ENCODE assay signal across 8 mouse cellular contexts in genomic region chrX:8175169-8175503, GRCm38 (mm10). TPM values are rescaled to one million over a fixed set of nuclear protein-coding genes. Genes with fewer than 3 reads are reported as not detected.
DNase-seq lines count a peak whose midpoint lies in the region; ATAC-seq and TF ChIP-seq lines count a peak whose summit lies in the region.

No protein-coding gene starts in this region.

- no peak for DNase-seq in liver, adult 2 months (ENCODE audit: extremely low read depth, low read depth, low spot score)
- DNase-seq in liver, result no peak
- no peak for DNase-seq in embryonic facial prominence, embryonic 14.5 days (ENCODE audit: low spot score)
- no peak for DNase-seq in ovary, postnatal 10 days (ENCODE audit: low spot score)
- DNase-seq in right cerebral cortex, adult 2 months (ENCODE audit: low spot score in 2 of 2), result no peak
- DNase-seq in right cerebral cortex, adult 18-20 months, result no peak

- ATAC-seq in embryonic facial prominence, embryonic 14.5 days (ENCODE audit: low read depth), result no peak
- ATAC-seq in intestine, postnatal 0 days, result no peak
- no peak for ATAC-seq in neural tube, embryonic 14.5 days (ENCODE audit: low read depth)

- 0% methylated on average over 4 of the region's 4 CpGs for WGBS in liver, adult 2 months
- 16% methylated on average over 4 of the region's 4 CpGs for WGBS in embryonic facial prominence, embryonic 14.5 days
- 20% methylated on average over 4 of the region's 4 CpGs for WGBS in intestine, postnatal 0 days
- WGBS in neural tube, embryonic 14.5 days, result 14% methylated on average over 4 of the region's 4 CpGs

- H3K79me2 ChIP-seq in liver, adult 2 months (ENCODE audit: control insufficient read depth, insufficient read depth, low read length), result no peaks in the 10 kb centered on the region; the same call in 1 of the 2 replicates

- H3K36me3 ChIP-seq in liver, adult 2 months (ENCODE audit: control insufficient read depth, insufficient read depth, low read length), result no peaks in the 10 kb centered on the region
- H3K36me3 ChIP-seq in embryonic facial prominence, embryonic 14.5 days (ENCODE audit: control insufficient read depth, insufficient read depth, low read length), result 0 out of 2 replicates have a peak, but pooled peaks cover 10% of the 10 kb centered on the region
- no peaks in the 10 kb centered on the region for H3K36me3 ChIP-seq in intestine, postnatal 0 days (ENCODE audit: control insufficient read depth, insufficient read depth)
- H3K36me3 ChIP-seq in neural tube, embryonic 14.5 days (ENCODE audit: control insufficient read depth, insufficient read depth, low read length), result no peaks in the 10 kb centered on the region

- peak overlapping the region; percentile 66 for H3K27ac ChIP-seq in liver, adult 2 months (replicated peaks; ENCODE audit: insufficient read depth, low read depth, low read length)
- no peak overlapping the region for H3K27ac ChIP-seq in embryonic facial prominence, embryonic 14.5 days (replicated peaks; ENCODE audit: low read depth, low read length)
- no peak overlapping the region for H3K27ac ChIP-seq in intestine, postnatal 0 days (ENCODE audit: low read depth, low read length)
- H3K27ac ChIP-seq in neural tube, embryonic 14.5 days (ENCODE audit: low read depth, low read length), result no peak overlapping the region

- peaks cover 8% of the 10 kb centered on the region for H3K4me1 ChIP-seq in liver, adult 2 months (ENCODE audit: control insufficient read depth, insufficient read depth, low read length)
- H3K4me1 ChIP-seq in embryonic facial prominence, embryonic 14.5 days (ENCODE audit: control insufficient read depth, insufficient read depth, low read length), result no peaks in the 10 kb centered on the region
- H3K4me1 ChIP-seq in intestine, postnatal 0 days (replicated peaks; ENCODE audit: control insufficient read depth, insufficient read depth, low read length), result no peaks in the 10 kb centered on the region
- no peaks in the 10 kb centered on the region for H3K4me1 ChIP-seq in neural tube, embryonic 14.5 days (ENCODE audit: control insufficient read depth, insufficient read depth, low read length)

- H3K9ac ChIP-seq in liver, adult 2 months (ENCODE audit: low read depth, low read length), result peak overlapping the region; percentile 82
- peak overlapping the region; percentile 68 for H3K9ac ChIP-seq in embryonic facial prominence, embryonic 14.5 days (ENCODE audit: low read depth, low read length)
- H3K9ac ChIP-seq in intestine, postnatal 0 days (ENCODE audit: low read depth, low read length), result peak overlapping the region; percentile 49
- H3K9ac ChIP-seq in neural tube, embryonic 14.5 days (replicated peaks; ENCODE audit: low read depth, low read length), result peak overlapping the region; percentile 68

- peak overlapping the region; percentile 54 for H3K4me2 ChIP-seq in embryonic facial prominence, embryonic 14.5 days (ENCODE audit: low read depth, low read length)
- H3K4me2 ChIP-seq in intestine, postnatal 0 days (replicated peaks; ENCODE audit: low read depth), result peak overlapping the region; percentile 68
- H3K4me2 ChIP-seq in neural tube, embryonic 14.5 days (ENCODE audit: low read depth, low read length), result peak overlapping the region; percentile 46

- TF ChIP-seq CTCF in liver, adult 2 months (IDR thresholded peaks at IDR 0.05; ENCODE audit: low read depth, low read length), result no peak
- no peak for TF ChIP-seq CTCF in intestine, postnatal 0 days (IDR thresholded peaks at IDR 0.05; ENCODE audit: low read depth)

- peak overlapping the region; percentile 81; the same call in 1 of the 2 replicates for H3K4me3 ChIP-seq in liver, adult 2 months (ENCODE audit: insufficient read depth, low read depth, low read length)
- H3K4me3 ChIP-seq in embryonic facial prominence, embryonic 14.5 days (ENCODE audit: low read depth, low read length), result peak overlapping the region; percentile 60
- peak overlapping the region; percentile 56 for H3K4me3 ChIP-seq in intestine, postnatal 0 days (ENCODE audit: low read depth, low read length)
- H3K4me3 ChIP-seq in neural tube, embryonic 14.5 days (ENCODE audit: low read depth, low read length), result peak overlapping the region; percentile 55

- TF ChIP-seq POLR2A in liver, adult 2 months (IDR thresholded peaks at IDR 0.05; ENCODE audit: extremely low read depth, insufficient read depth, low read length), result no peak

- no peaks in the 10 kb centered on the region for H3K27me3 ChIP-seq in liver, adult 2 months (ENCODE audit: control insufficient read depth, insufficient read depth, low read length)
- no peaks in the 10 kb centered on the region for H3K27me3 ChIP-seq in embryonic facial prominence, embryonic 14.5 days (replicated peaks; ENCODE audit: control insufficient read depth, insufficient read depth, low read length)
- H3K27me3 ChIP-seq in intestine, postnatal 0 days (replicated peaks; ENCODE audit: control insufficient read depth, insufficient read depth, low read length), result no peaks in the 10 kb centered on the region
- H3K27me3 ChIP-seq in neural tube, embryonic 14.5 days (ENCODE audit: control insufficient read depth, insufficient read depth, low read length), result no peaks in the 10 kb centered on the region

- no peaks in the 10 kb centered on the region for H3K9me3 ChIP-seq in embryonic facial prominence, embryonic 14.5 days (ENCODE audit: control insufficient read depth, low read length)
- H3K9me3 ChIP-seq in intestine, postnatal 0 days (ENCODE audit: control insufficient read depth), result no peaks in the 10 kb centered on the region
- H3K9me3 ChIP-seq in neural tube, embryonic 14.5 days (ENCODE audit: control insufficient read depth, low read length), result no peaks in the 10 kb centered on the region

RNA-seq across cellular contexts. Expression of gene Tbc1d25, which starts 0.8 kb away (rescaled TPM):
- total RNA-seq in liver, adult 2 months (2014; rRNA removed), result 0.92 and 1.9 TPM in 2 replicates
- 6.3 and 8.9 TPM in 2 replicates for polyA plus RNA-seq in liver, adult 2 months (2012; rRNA removed)
- polyA plus RNA-seq in embryonic facial prominence, embryonic 14.5 days (2014; fragmentation: Nextera tagmentation; extraction: Ambion mirVana), result 13.0 and 13.3 TPM in 2 replicates
- 4.0 and 4.5 TPM in 2 replicates for polyA plus RNA-seq in intestine, postnatal 0 days (2015; fragmentation: Nextera tagmentation; extraction: Ambion mirVana)
- 23.7 and 24.4 TPM in 2 replicates for polyA plus RNA-seq in neural tube, embryonic 14.5 days (2014; fragmentation: Nextera tagmentation; extraction: Ambion mirVana)

RNA-seq across cellular contexts. Expression of gene Ebp, which starts 18.2 kb away (rescaled TPM):
- 243 and 273 TPM in 2 replicates for total RNA-seq in liver, adult 2 months (2014; rRNA removed)
- polyA plus RNA-seq in liver, adult 2 months (2012; rRNA removed), result 605 and 631 TPM in 2 replicates
- polyA plus RNA-seq in embryonic facial prominence, embryonic 14.5 days (2014; fragmentation: Nextera tagmentation; extraction: Ambion mirVana), result 31.4 and 31.9 TPM in 2 replicates
- 67.1 and 73.3 TPM in 2 replicates for polyA plus RNA-seq in intestine, postnatal 0 days (2015; fragmentation: Nextera tagmentation; extraction: Ambion mirVana)
- 31.8 and 37.4 TPM in 2 replicates for polyA plus RNA-seq in neural tube, embryonic 14.5 days (2014; fragmentation: Nextera tagmentation; extraction: Ambion mirVana)

RNA-seq across cellular contexts. Expression of gene Rbm3, which starts 29.5 kb away (rescaled TPM):
- total RNA-seq in liver, adult 2 months (2014; rRNA removed), result 61.7 and 67.0 TPM in 2 replicates
- 13.2 and 24.3 TPM in 2 replicates for polyA plus RNA-seq in liver, adult 2 months (2012; rRNA removed)
- polyA plus RNA-seq in embryonic facial prominence, embryonic 14.5 days (2014; fragmentation: Nextera tagmentation; extraction: Ambion mirVana), result 420 and 489 TPM in 2 replicates
- polyA plus RNA-seq in intestine, postnatal 0 days (2015; fragmentation: Nextera tagmentation; extraction: Ambion mirVana), result 591 and 623 TPM in 2 replicates
- 379 and 383 TPM in 2 replicates for polyA plus RNA-seq in neural tube, embryonic 14.5 days (2014; fragmentation: Nextera tagmentation; extraction: Ambion mirVana)

RNA-seq across cellular contexts. Expression of gene Porcn, which starts 31.2 kb away (rescaled TPM):
- total RNA-seq in liver, adult 2 months (2014; rRNA removed), result 1.9 and 2.7 TPM in 2 replicates
- polyA plus RNA-seq in liver, adult 2 months (2012; rRNA removed), result 8.8 and 12.6 TPM in 2 replicates
- 9.0 and 10.9 TPM in 2 replicates for polyA plus RNA-seq in embryonic facial prominence, embryonic 14.5 days (2014; fragmentation: Nextera tagmentation; extraction: Ambion mirVana)
- polyA plus RNA-seq in intestine, postnatal 0 days (2015; fragmentation: Nextera tagmentation; extraction: Ambion mirVana), result 4.3 TPM in 2 replicates
- 48.8 and 59.7 TPM in 2 replicates for polyA plus RNA-seq in neural tube, embryonic 14.5 days (2014; fragmentation: Nextera tagmentation; extraction: Ambion mirVana)

RNA-seq across cellular contexts. Expression of gene Wdr13, which starts 42.4 kb away (rescaled TPM):
- total RNA-seq in liver, adult 2 months (2014; rRNA removed), result 16.7 and 18.5 TPM in 2 replicates
- 44.1 and 49.8 TPM in 2 replicates for polyA plus RNA-seq in liver, adult 2 months (2012; rRNA removed)
- polyA plus RNA-seq in embryonic facial prominence, embryonic 14.5 days (2014; fragmentation: Nextera tagmentation; extraction: Ambion mirVana), result 19.3 and 21.8 TPM in 2 replicates
- 10.1 and 13.6 TPM in 2 replicates for polyA plus RNA-seq in intestine, postnatal 0 days (2015; fragmentation: Nextera tagmentation; extraction: Ambion mirVana)
- 63.7 and 66.9 TPM in 2 replicates for polyA plus RNA-seq in neural tube, embryonic 14.5 days (2014; fragmentation: Nextera tagmentation; extraction: Ambion mirVana)

Comparison
In these comparisons a context has a peak if more than half of its experiments do, and no peak if none do; other contexts are left out.
1. RNA of gene Rbm3, which starts 29.5 kb away (polyA plus RNA-seq): 591 to 623 TPM in intestine, postnatal 0 days, 420 to 489 TPM in embryonic facial prominence, embryonic 14.5 days and 379 to 383 TPM in neural tube, embryonic 14.5 days; 13.2 to 24.3 TPM in liver, adult 2 months; every median in the first group is over 10 times any median in the second.
2. Peak in every context shown above with its lines, with median percentiles within 50 percentile points of each other: H3K4me3 ChIP-seq, H3K9ac ChIP-seq and H3K4me2 ChIP-seq.